Mouse (Mus musculus) kidney, adult 9 months (tissue): ENCODE results near the gene Pithd1.
A peak's percentile ranks its signal among the peaks of the same experiment; 100 is the strongest.
"Not testable (repeated sequence)": the region's sequence is repeated elsewhere in the genome, so short reads cannot be mapped to it uniquely, and the experiment has no call there.

Experiments
- DNase-seq: peaks from one replicate; pipeline ENCODE4 v3.0.0; 2022

Pithd1 gene

GRCm38 (mm10) chr4:135986301-135986942 is 642 bp downstream of the Pithd1 start:
- no peak for DNase-seq

- no peak for DNase-seq
These were observed 1.3 kb downstream of the Pithd1 start for GRCm38 (mm10) chr4:135985769-135986168.

GRCm38 (mm10) chr4:135985193-135985592 is 1.9 kb downstream of the Pithd1 start:
- DNase-seq = no peak

- DNase-seq = no peak
These were observed 2.5 kb downstream of the Pithd1 start for GRCm38 (mm10) chr4:135984556-135984955.

- DNase-seq = no peak
These were observed 5.5 kb downstream of the Pithd1 start for GRCm38 (mm10) chr4:135981524-135982063.

GRCm38 (mm10) chr4:135980223-135980622 is 6.8 kb downstream of the Pithd1 start:
- not testable (repeated sequence) for DNase-seq

GRCm38 (mm10) chr4:135976146-135976545 is 10.9 kb downstream of the Pithd1 start:
- no peak for DNase-seq

GRCm38 (mm10) chr4:135972911-135973811 is 13.9 kb downstream of the Pithd1 start:
- no peak for DNase-seq

- DNase-seq = peak; percentile 88
These were observed 14.5 kb downstream of the Pithd1 start, which contains the start of gene Lypla2 for GRCm38 (mm10) chr4:135972556-135972906. Gene Lypla2 (minus strand): TSS chr4:135972626.

GRCm38 (mm10) chr4:135971805-135972555 is 15.1 kb downstream of the Pithd1 start:
- DNase-seq = no peak

GRCm38 (mm10) chr4:135970585-135970984 is 16.5 kb downstream of the Pithd1 start:
- DNase-seq = no peak

- peak; percentile 6 for DNase-seq
These were observed 17.9 kb downstream of the Pithd1 start for GRCm38 (mm10) chr4:135969070-135969750.

GRCm38 (mm10) chr4:135968271-135968869 is 18.7 kb downstream of the Pithd1 start:
- no peak for DNase-seq

- DNase-seq = no peak
These were observed 19.8 kb downstream of the Pithd1 start for GRCm38 (mm10) chr4:135967086-135967760.

- no peak for DNase-seq
These were observed 20.8 kb downstream of the Pithd1 start for GRCm38 (mm10) chr4:135966283-135966682.

GRCm38 (mm10) chr4:135965113-135965512 is 22.0 kb downstream of the Pithd1 start:
- DNase-seq = peak; percentile 17

- peak; percentile 79 for DNase-seq
These were observed 22.6 kb downstream of the Pithd1 start for GRCm38 (mm10) chr4:135964426-135964825.

GRCm38 (mm10) chr4:135963457-135964193 is 23.4 kb downstream of the Pithd1 start, which contains the start of gene Gale:
Gene Gale (plus strand): TSS chr4:135963727.
- DNase-seq = peak; percentile 94

GRCm38 (mm10) chr4:135962946-135963345 is 24.1 kb downstream of the Pithd1 start:
- no peak for DNase-seq

GRCm38 (mm10) chr4:135962198-135962597 is 24.9 kb downstream of the Pithd1 start:
- DNase-seq = peak; percentile 19

GRCm38 (mm10) chr4:135961709-135962108 is 25.4 kb downstream of the Pithd1 start:
- DNase-seq = peak; percentile 7
